Mouse (Mus musculus) heart, postnatal 10 days (tissue): ENCODE measurements around the gene Crtc3. TPM values are rescaled to one million over a fixed set of nuclear protein-coding genes. Genes with fewer than 3 reads are reported as not detected.

ENCODE experiments used
- DNase-seq, 2 experiments: peaks; one replicate each; pipeline ENCODE4 v3.0.0; 2021
- intact Hi-C: fragments of 180-260 bp; cut with DNase I; formaldehyde crosslinking; loops from one replicate; pipeline ENCODE4 v1.15.1; 2025
- total RNA-seq, 2 experiments: library from RNA; stranded (reverse); gene quantifications; 2 replicates each; pipeline ENCODE4 v1.2.3; 2021

Crtc3 gene
- total RNA-seq, 2 experiments from 2014 or later = 20.6 to 20.7 TPM

- DNase-seq = no peak
- intact Hi-C loops = no loop called here
Observed at GRCm38 (mm10) chr7:80646093-80647025, 42.3 kb downstream of the Crtc3 start.

GRCm38 (mm10) chr7:80642976-80643666 lies 45.6 kb downstream of the Crtc3 start:
- no peak for DNase-seq
- intact Hi-C loops = no loop called here

GRCm38 (mm10) chr7:80642552-80642951 lies 46.1 kb downstream of the Crtc3 start:
- no peak for DNase-seq
- intact Hi-C loops = no loop called here

GRCm38 (mm10) chr7:80641899-80642298 lies 46.8 kb downstream of the Crtc3 start:
- DNase-seq = no peak
- intact Hi-C loops = no loop called here

- intact Hi-C loops = no loop called here
- no peak for DNase-seq
Observed at GRCm38 (mm10) chr7:80641497-80641896, 47.2 kb downstream of the Crtc3 start.

- intact Hi-C loops = no loop called here
- DNase-seq = no peak
Observed at GRCm38 (mm10) chr7:80639981-80640380, 48.7 kb downstream of the Crtc3 start.

- intact Hi-C loops = no loop called here
- no peak for DNase-seq
Observed at GRCm38 (mm10) chr7:80638460-80638859, 50.2 kb downstream of the Crtc3 start.

- DNase-seq = no peak
- intact Hi-C loops = loop anchor here (2.0 kb wide), 2 partner anchors 32 to 52 kb away; partner anchors contain the start of gene Crtc3
Observed at GRCm38 (mm10) chr7:80636953-80637800, 51.5 kb downstream of the Crtc3 start.

- intact Hi-C loops = loop anchor here (2.0 kb wide), 2 partner anchors 32 to 52 kb away; partner anchors contain the start of gene Crtc3
- DNase-seq = no peak
Observed at GRCm38 (mm10) chr7:80636288-80636952, 52.3 kb downstream of the Crtc3 start.

GRCm38 (mm10) chr7:80635866-80636265 lies 52.8 kb downstream of the Crtc3 start:
- intact Hi-C loops = loop anchor here (2.0 kb wide), 2 partner anchors 33 to 53 kb away; partner anchors contain the start of gene Crtc3
- DNase-seq = peak in 1 of 2 experiments; percentile 42

GRCm38 (mm10) chr7:80634741-80635140 lies 53.9 kb downstream of the Crtc3 start:
- DNase-seq = no peak
- intact Hi-C loops = no loop called here

- intact Hi-C loops = no loop called here
- DNase-seq = no peak
Observed at GRCm38 (mm10) chr7:80633635-80634034, 55.0 kb downstream of the Crtc3 start.

GRCm38 (mm10) chr7:80631993-80632392 lies 56.7 kb downstream of the Crtc3 start:
- intact Hi-C loops = no loop called here
- peak in 1 of 2 experiments; percentile 42 for DNase-seq

- intact Hi-C loops = no loop called here
- no peak for DNase-seq
Observed at GRCm38 (mm10) chr7:80631405-80631804, 57.3 kb downstream of the Crtc3 start.

GRCm38 (mm10) chr7:80629369-80629768 lies 59.3 kb downstream of the Crtc3 start:
- intact Hi-C loops = no loop called here
- no peak for DNase-seq

GRCm38 (mm10) chr7:80628708-80629183 lies 59.9 kb downstream of the Crtc3 start:
- DNase-seq = peak in 1 of 2 experiments; percentile 62
- intact Hi-C loops = no loop called here

- intact Hi-C loops = no loop called here
- DNase-seq = no peak
Observed at GRCm38 (mm10) chr7:80626943-80627342, 61.7 kb downstream of the Crtc3 start.

GRCm38 (mm10) chr7:80625841-80626240 lies 62.8 kb downstream of the Crtc3 start:
- intact Hi-C loops = no loop called here
- DNase-seq = no peak

- intact Hi-C loops = no loop called here
- no peak for DNase-seq
Observed at GRCm38 (mm10) chr7:80623276-80623675, 65.4 kb downstream of the Crtc3 start.

GRCm38 (mm10) chr7:80616096-80616495 lies 72.6 kb downstream of the Crtc3 start:
- DNase-seq = no peak
- intact Hi-C loops = loop anchor here (5.0 kb wide), 1 partner anchor 41 kb away; no protein-coding TSS in a partner anchor
